Mouse (Mus musculus): ENCODE measurements around the gene Zmiz1.

GRCm38 (mm10) chr14:25459016-25459393 is at the start of gene Zmiz1:
- TF ChIP-seq EP300 (IDR thresholded peaks at IDR 0.05) (no peak), CTCF (IDR thresholded peaks at IDR 0.05) (no peak)
